Mouse (Mus musculus): Measurements from ENCODE around the gene Csf2rb2.

DNA sequence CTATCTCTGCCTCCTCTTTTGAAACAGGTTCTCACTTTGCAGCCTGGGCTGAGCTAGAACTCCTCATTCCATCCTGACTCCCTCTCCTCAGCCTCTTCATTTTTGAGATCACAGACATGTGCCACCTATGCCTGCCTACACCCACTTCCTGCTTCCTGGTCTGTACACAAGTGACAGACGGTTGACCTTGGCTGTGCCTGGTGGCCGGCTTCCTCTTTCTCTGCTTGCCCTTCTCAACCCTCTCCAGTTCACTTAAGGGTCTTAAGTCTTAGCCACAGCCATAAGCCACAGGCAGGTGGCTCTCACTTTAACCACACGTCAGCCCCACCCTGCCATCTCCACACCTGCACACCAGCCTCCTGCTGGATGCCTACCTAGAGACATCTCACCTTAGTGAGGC, 57.1 kb downstream of the Csf2rb2 start:
- TF ChIP-seq GATA1 (IDR thresholded peaks at IDR 0.05; ENCODE audit: borderline replicate concordance, low read length) (no peak), FLI1 (IDR thresholded peaks at IDR 0.05; ENCODE audit: low read length) (no peak)

All from megakaryocyte, embryonic 14.5 days (primary cell).